Comparison of ENCODE assay signal across 16 mouse cellular contexts in genomic region chr6:43531996-43532395, GRCm38 (mm10).
"Had no signal": no experiment of that assay in that cellular context is flagged by ENCODE, and none has a peak within 500 bp of the region (broad histone marks: within the 10 kb centered on the region; RNA-seq: fewer than 3 reads in every experiment).

No protein-coding gene starts in this region.

- H3K36me3 ChIP-seq: neural tube, embryonic 13.5 days; neural tube, embryonic 15.5 days; stomach, embryonic 15.5 days had no signal

- H3K4me1 ChIP-seq: neural tube, embryonic 13.5 days; neural tube, embryonic 15.5 days; stomach, embryonic 15.5 days had no signal

- H3K4me3 ChIP-seq: neural tube, embryonic 13.5 days; neural tube, embryonic 15.5 days; stomach, embryonic 15.5 days had no signal

- H3K27me3 ChIP-seq: neural tube, embryonic 13.5 days; neural tube, embryonic 15.5 days; stomach, embryonic 15.5 days had no signal

- H3K9me3 ChIP-seq: neural tube, embryonic 13.5 days; neural tube, embryonic 15.5 days; stomach, embryonic 15.5 days had no signal

- H3K27ac ChIP-seq: neural tube, embryonic 13.5 days; neural tube, embryonic 15.5 days; stomach, embryonic 15.5 days; stomach, postnatal 0 days had no signal

- DNase-seq: retina, postnatal 1 day; right cerebral cortex, adult 18-20 months; right cerebral cortex, postnatal 14 days; right cerebral cortex, postnatal 25 days; right cerebral cortex, postnatal 4 days; spleen, adult 18-20 months; thymus, adult 18-20 months; thymus, adult 2 months; thymus, postnatal 14 days; thymus, postnatal 25 days; thymus, postnatal 36 days; thymus, postnatal 4 days had no signal

- H3K9ac ChIP-seq: neural tube, embryonic 13.5 days; neural tube, embryonic 15.5 days; stomach, embryonic 15.5 days had no signal

- H3K4me2 ChIP-seq: neural tube, embryonic 13.5 days; neural tube, embryonic 15.5 days; stomach, embryonic 15.5 days had no signal
